Mouse (Mus musculus) megakaryocyte, embryonic 14.5 days (primary cell): ENCODE results near the gene Olfr38. TPM values are rescaled to one million over a fixed set of nuclear protein-coding genes. Genes with fewer than 3 reads are reported as not detected.

Experiments
- H3K27me3 ChIP-seq: replicated peaks from 2 replicates; pipeline ENCODE3; 2012; ENCODE audit warnings: inconsistent platforms
- H3K36me3 ChIP-seq: replicated peaks from 2 replicates; pipeline ENCODE3; 2012; ENCODE audit warnings: low read length, inconsistent platforms, mixed read lengths
- H3K4me1 ChIP-seq: 2 replicates; pipeline ENCODE4 v1.6.1; 2012; ENCODE audit warnings: inconsistent platforms
- H3K4me3 ChIP-seq: replicated peaks from 2 replicates; pipeline ENCODE3; 2012; ENCODE audit warnings: moderate library complexity, mild to moderate bottlenecking, inconsistent platforms
- H3K9me3 ChIP-seq: 2 replicates; pipeline ENCODE4 v1.6.1; 2012; ENCODE audit warnings: inconsistent platforms
- FLI1 ChIP-seq: IDR thresholded peaks from 2 replicates; pipeline ENCODE4 v1.6.1; 2012; ENCODE audit warnings: low read length, inconsistent platforms, mixed read lengths
- GATA1 ChIP-seq: IDR thresholded peaks from 3 replicates; pipeline ENCODE4 v1.6.1; 2012; ENCODE audit warnings: mixed read lengths, low read length, inconsistent platforms, borderline replicate concordance
- polyA plus RNA-seq: library from polyadenylated mRNA; stranded (reverse); fragments of >175 nt; gene quantifications from 2 replicates; pipeline ENCODE4 v1.2.3, GENCODE M21; 2012; ENCODE audit warnings: low replicate concordance; ENCODE audit not compliant: insufficient read depth

Olfr38 gene
- not detected in 2 replicates for polyA plus RNA-seq

DNA sequence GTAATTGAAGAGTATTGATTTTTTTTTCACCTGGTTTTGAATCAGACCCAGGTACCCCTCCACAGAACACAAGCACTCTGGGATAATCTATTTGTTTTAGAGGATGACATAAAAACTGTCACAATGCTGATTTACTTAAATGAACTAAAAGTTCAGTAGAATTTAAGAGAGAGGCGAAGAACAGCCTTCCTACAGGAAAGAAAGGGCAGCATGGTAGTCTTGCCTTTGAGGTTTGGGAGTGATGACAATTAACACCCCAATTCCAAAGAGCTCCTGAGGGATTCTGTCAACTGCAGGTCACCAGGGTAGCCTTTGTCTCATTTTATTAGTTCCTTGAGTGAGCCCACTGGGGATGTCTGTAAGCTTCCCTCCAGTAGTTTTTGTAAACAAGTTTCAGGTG lies at the start of gene Olfr38:
Gene Olfr38, plus strand, starts transcription at position 301 of the 400 bp plus-strand sequence.
- no peak for TF ChIP-seq GATA1
- no peak for TF ChIP-seq FLI1
- Histone ChIP-seq H3K36me3 (no peaks in the 10 kb centered on the region), H3K27me3 (no peaks in the 10 kb centered on the region), H3K4me1 (no peaks in the 10 kb centered on the region), H3K9me3 (no peaks in the 10 kb centered on the region), H3K4me3 (no peak within 1 kb of the TSS)

DNA sequence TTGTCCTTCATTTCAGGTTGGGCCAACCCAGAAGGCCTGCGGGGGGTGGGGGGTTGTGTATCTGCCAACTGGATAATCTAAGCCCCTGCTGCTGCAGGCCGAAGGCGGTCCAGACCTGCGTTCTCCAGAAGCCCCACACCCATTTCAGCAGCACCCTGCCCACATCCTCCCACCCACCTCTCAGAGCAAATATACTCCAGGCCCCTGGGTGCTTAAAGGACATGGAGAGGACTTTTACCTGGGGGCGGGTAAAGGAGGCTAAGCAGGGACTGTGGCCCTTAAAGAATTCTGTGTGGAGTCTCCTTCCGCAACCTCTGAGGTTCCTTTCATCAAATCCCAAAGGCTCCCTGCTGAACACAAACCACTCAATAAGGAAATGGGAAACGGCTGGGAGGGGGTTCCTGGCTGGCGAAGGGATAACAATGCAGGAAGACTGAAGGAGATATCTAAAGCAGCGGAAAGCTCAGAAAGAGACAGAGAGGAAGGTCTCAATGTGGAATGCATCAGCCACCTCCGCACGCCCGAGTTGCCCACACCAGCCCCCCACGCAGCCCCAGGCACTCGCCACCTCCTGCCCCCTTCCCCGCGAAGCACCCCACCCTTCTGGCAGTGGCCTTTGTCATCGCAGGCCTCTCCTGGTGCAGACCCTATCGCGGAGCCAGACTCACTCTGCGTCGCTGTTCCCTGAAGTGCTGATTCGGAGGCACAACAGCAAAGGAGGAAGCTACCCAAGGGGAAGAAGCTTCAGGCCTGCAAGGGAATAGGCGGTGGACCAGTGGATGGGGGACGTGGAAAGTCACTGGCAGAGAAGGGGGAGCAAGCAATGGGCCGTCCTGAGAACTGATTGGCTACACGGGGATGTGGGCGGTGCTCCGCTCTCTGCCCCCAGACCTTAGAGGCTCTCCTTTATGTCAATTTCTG lies 46.7 kb upstream of the Olfr38 start, which contains the start of gene Tcaf1:
Gene Tcaf1, minus strand, starts transcription at position 798 of the 921 bp plus-strand sequence.
- no peak for TF ChIP-seq FLI1
- TF ChIP-seq GATA1 = no peak
- H3K27me3 ChIP-seq = peaks cover 3% of the 10 kb centered on the region
- no peaks in the 10 kb centered on the region for H3K4me1 ChIP-seq
- no peaks in the 10 kb centered on the region for H3K36me3 ChIP-seq
- H3K9me3 ChIP-seq = peaks cover 4% of the 10 kb centered on the region
- no peak within 1 kb of the TSS for H3K4me3 ChIP-seq

DNA sequence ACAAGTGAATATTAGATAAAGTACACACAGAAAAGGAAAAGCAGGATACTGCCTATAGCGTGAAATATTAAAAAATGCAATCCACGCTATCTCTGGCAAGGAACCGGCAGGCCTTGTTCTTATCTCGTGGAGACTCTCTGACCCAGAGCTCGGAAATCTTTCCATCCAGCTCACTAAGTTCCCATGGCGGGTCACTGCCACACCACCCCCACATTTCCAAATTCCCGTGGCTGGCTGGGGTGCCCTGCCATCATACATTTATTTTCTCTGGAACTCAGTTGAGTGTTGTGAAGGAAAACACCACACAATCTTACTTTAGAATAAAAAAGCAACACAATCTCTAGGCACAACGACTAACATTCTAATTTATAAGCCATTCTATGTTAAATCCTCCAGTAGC lies 41.5 kb upstream of the Olfr38 start:
- Histone ChIP-seq H3K4me3 (no peak overlapping the region), H3K27me3 (peaks cover 2% of the 10 kb centered on the region), H3K9me3 (peaks cover 3% of the 10 kb centered on the region)

DNA sequence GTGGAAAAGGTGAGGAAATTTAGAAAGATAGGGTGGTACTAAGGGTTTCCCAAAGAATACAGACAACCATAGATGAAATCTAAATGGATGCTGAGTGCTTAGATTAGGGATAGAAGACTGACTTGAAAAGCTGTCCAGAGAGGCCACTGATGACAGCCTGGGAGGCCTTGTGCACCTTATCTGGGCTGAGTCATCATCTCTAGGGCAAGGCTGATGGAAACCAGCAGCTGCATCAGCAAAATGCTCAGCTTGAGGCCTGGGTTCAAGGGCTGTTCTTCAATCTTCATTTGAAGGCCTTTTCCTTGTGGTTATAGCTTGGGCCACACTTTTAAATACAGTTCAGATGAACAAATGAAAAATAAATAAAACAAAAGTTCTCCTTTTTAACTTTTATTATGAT lies 38.2 kb upstream of the Olfr38 start:
- no peak overlapping the region for H3K4me3 ChIP-seq
- TF ChIP-seq FLI1 (no peak), GATA1 (no peak)
- H3K27me3 ChIP-seq = no peaks in the 10 kb centered on the region

More for the DNA sequence above, 41.5 kb upstream of the Olfr38 start:
- no peaks in the 10 kb centered on the region for H3K36me3 ChIP-seq
- no peaks in the 10 kb centered on the region for H3K4me1 ChIP-seq
- TF ChIP-seq GATA1 = no peak
- no peak for TF ChIP-seq FLI1

DNA sequence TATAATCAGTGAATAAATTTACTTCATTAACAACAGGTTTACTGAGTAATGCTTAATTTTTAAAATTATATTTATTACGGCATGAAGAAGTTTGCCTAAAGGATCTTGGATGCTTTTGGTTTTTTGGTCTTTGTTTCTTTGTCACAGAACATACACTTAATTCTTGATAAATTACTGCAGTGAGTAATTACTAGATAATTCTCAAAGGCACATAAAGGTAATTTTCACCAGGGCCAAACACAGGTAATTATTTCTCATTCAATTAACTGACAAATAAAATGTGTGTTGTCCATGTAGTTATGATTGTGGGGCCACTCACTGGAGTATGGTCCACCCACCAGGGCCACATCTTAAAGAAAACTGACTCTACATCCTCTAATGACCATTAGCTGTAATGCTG lies 17.1 kb upstream of the Olfr38 start, which contains the start of gene Olfr453:
Gene Olfr453, plus strand, starts transcription at position 301 of the 400 bp plus-strand sequence.
- no peak for TF ChIP-seq GATA1
- H3K36me3 ChIP-seq = no peaks in the 10 kb centered on the region
- H3K27me3 ChIP-seq = no peaks in the 10 kb centered on the region
- H3K4me3 ChIP-seq = no peak within 1 kb of the TSS
- H3K9me3 ChIP-seq = no peaks in the 10 kb centered on the region
- no peaks in the 10 kb centered on the region for H3K4me1 ChIP-seq

More for the DNA sequence above, 38.2 kb upstream of the Olfr38 start:
- Histone ChIP-seq H3K4me1 (no peaks in the 10 kb centered on the region), H3K9me3 (no peaks in the 10 kb centered on the region), H3K36me3 (no peaks in the 10 kb centered on the region)

DNA sequence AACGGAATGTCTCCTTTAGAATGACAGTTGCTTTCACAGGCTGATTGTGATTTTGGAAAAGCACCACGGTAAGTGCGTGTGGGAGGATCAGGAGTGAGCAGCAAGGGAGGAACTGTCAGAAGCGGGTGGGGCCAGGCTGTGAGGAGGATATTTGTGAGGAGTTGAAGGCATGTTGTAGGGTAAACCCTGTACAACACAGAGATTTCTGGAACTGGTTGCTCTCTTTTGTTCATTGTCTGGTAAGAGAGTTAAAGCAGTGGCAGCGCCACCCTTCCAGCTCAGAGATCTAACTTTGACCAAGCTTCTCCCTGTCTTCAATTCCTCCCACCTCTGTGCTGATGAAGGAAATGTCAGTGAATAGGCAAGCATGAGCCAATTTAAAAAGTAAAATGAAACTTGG lies 13.9 kb upstream of the Olfr38 start:
- Histone ChIP-seq H3K36me3 (no peaks in the 10 kb centered on the region), H3K4me3 (no peak overlapping the region), H3K9me3 (no peaks in the 10 kb centered on the region), H3K4me1 (no peaks in the 10 kb centered on the region), H3K27me3 (no peaks in the 10 kb centered on the region)
- TF ChIP-seq FLI1 (no peak), GATA1 (no peak)

DNA sequence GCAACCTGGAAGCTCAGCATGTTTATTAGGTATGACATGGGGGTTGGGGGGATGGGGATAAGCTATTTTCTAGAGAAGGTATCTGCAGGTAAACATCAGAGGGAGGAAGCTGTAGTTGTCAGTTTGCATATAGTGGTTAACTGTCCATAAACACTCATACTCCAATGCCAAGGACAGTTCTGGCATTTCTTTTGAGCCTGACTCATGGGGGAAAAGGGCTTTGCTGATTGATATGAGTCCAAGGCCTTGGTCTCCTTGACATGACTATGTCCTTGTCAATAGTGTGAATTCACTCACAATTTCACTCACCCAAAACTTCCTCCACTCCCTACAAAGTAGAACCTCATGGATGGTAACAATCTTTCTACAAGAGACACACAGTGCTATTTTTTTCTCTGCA lies 8.4 kb upstream of the Olfr38 start:
- TF ChIP-seq FLI1 = no peak
- no peak for TF ChIP-seq GATA1
- H3K4me3 ChIP-seq = no peak overlapping the region
- no peaks in the 10 kb centered on the region for H3K4me1 ChIP-seq
- no peaks in the 10 kb centered on the region for H3K27me3 ChIP-seq
- no peaks in the 10 kb centered on the region for H3K36me3 ChIP-seq
- H3K9me3 ChIP-seq = no peaks in the 10 kb centered on the region

DNA sequence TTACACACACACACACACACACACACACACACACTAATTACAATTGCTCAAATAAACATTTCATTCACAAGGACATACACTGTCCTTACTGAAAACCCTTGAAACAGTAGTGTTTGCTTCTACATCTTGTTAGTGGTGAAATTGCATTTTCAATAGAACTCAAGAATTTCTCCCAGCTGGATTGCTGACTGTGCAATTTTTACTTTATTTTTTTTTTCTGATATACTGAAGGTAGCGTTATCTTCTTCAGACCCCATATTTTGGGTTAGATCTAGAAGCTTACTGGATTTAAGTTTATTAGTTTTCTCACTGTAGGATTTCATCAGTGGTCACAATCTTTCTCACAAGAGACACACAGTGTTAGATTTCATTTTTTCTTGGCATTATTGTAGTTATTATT lies 20.9 kb downstream of the Olfr38 start:
- Histone ChIP-seq H3K9me3 (peaks cover 12% of the 10 kb centered on the region), H3K4me1 (no peaks in the 10 kb centered on the region), H3K36me3 (no peaks in the 10 kb centered on the region), H3K27me3 (no peaks in the 10 kb centered on the region), H3K4me3 (no peak overlapping the region)
- no peak for TF ChIP-seq GATA1
- TF ChIP-seq FLI1 = no peak

DNA sequence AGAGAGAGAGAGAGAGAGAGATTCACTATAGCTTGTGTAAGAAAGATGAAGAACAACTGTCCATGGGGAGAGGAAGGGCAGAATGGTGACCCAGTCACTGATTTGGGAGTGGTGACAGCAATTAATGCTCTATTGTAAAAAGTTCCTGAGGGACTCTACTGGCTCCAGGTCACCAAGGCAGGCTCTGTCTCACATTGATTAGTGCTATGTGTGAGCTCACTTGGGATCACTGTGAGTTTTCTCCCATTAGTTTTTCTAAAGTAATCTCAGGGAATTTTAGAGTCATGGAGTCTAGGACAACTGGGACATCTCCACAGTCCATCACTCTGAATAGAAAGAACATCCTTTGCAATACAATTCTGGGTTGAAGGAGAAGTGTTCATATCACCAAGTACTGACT lies 28.6 kb downstream of the Olfr38 start, which contains the start of gene Olfr452:
Gene Olfr452, plus strand, starts transcription at position 301 of the 400 bp plus-strand sequence.
- H3K4me3 ChIP-seq = no peak within 1 kb of the TSS
- no peak for TF ChIP-seq GATA1
- no peak for TF ChIP-seq FLI1

More for the DNA sequence above, 28.6 kb downstream of the Olfr38 start, which contains the start of gene Olfr452:
- Histone ChIP-seq H3K9me3 (peaks cover 13% of the 10 kb centered on the region), H3K36me3 (no peaks in the 10 kb centered on the region), H3K4me1 (no peaks in the 10 kb centered on the region), H3K27me3 (no peaks in the 10 kb centered on the region)
